Mouse (Mus musculus) embryonic facial prominence, embryonic 11.5 days (tissue): ENCODE results near the gene Pltp. TPM values are rescaled to one million over a fixed set of nuclear protein-coding genes. Genes with fewer than 3 reads are reported as not detected.

Experiments
- ATAC-seq: fragments of 200-750 bp; cut with Nextera tagmentation; replicated peaks from 2 replicates; pipeline ENCODE4 v1.8.0; 2017; ENCODE audit warnings: low read depth; ENCODE audit not compliant: insufficient number of reproducible peaks, low FRiP score, low TSS enrichment
- DNase-seq: peaks from one replicate; pipeline ENCODE4 v3.0.0-alpha.2; 2015; ENCODE audit warnings: low spot score
- H3K27ac ChIP-seq: fragments of 300-500 bp; sonication (generic); replicated peaks from 2 replicates; pipeline ENCODE4 v1.5.1; 2014; ENCODE audit warnings: mild to moderate bottlenecking, low read depth, low read length, control low read depth
- H3K27me3 ChIP-seq: fragments of 300-500 bp; sonication (generic); 2 replicates; pipeline ENCODE4 v1.6.1; 2014; ENCODE audit warnings: mild to moderate bottlenecking, low read length, moderate library complexity, mixed read lengths; ENCODE audit not compliant: control insufficient read depth, insufficient read depth
- H3K36me3 ChIP-seq: fragments of 300-500 bp; sonication (generic); replicated peaks from 2 replicates; pipeline ENCODE4 v1.6.1; 2014; ENCODE audit warnings: low read depth, mild to moderate bottlenecking, low read length, moderate library complexity, mixed read lengths; ENCODE audit not compliant: control insufficient read depth, insufficient read depth
- H3K4me1 ChIP-seq: fragments of 300-500 bp; sonication (generic); 2 replicates; pipeline ENCODE4 v1.6.1; 2014; ENCODE audit warnings: low read length, mixed read lengths; ENCODE audit not compliant: control insufficient read depth, insufficient read depth
- H3K4me2 ChIP-seq: fragments of 300-500 bp; sonication (generic); 2 replicates; pipeline ENCODE4 v1.6.1; 2014; ENCODE audit warnings: low read depth, mild to moderate bottlenecking, control low read depth, low read length, moderate library complexity
- H3K4me3 ChIP-seq: fragments of 300-500 bp; sonication (generic); 2 replicates; pipeline ENCODE4 v1.5.1; 2014; ENCODE audit warnings: low read depth, low read length, control low read depth
- H3K9ac ChIP-seq: fragments of 300-500 bp; sonication (generic); replicated peaks from 2 replicates; pipeline ENCODE4 v1.6.1; 2014; ENCODE audit warnings: mild to moderate bottlenecking, control low read depth, low read length
- H3K9me3 ChIP-seq: fragments of 300-500 bp; sonication (generic); replicated peaks from 2 replicates; pipeline ENCODE4 v1.6.1; 2016; ENCODE audit warnings: mild to moderate bottlenecking, low read length, inconsistent platforms, mixed read lengths; ENCODE audit not compliant: control insufficient read depth
- WGBS: fragments of 180-500 bp; shearing (Covaris S2); extraction: QIAGEN DNeasy Blood & Tissue Kit; methylation state at CpG from one replicate; pipeline ENCODE4 v1.1.7; 2014; 5-methylcytosine and 5-hydroxymethylcytosine counted together
- polyA plus RNA-seq: library from polyadenylated mRNA; unstranded; fragments of >200 nt; fragmentation: Nextera tagmentation; extraction: Ambion mirVana; gene quantifications from 2 replicates; pipeline ENCODE4 v1.2.1, GENCODE M21; 2014

Pltp gene
- 41.8 and 50.2 TPM in 2 replicates for polyA plus RNA-seq

- Histone ChIP-seq H3K9ac (peak within 1 kb of the TSS; percentile 40), H3K27me3 (peaks cover 9% of the 10 kb centered on the region; the same call in 1 of the 2 replicates), H3K4me1 (peaks cover 4% of the 10 kb centered on the region; the same call in 1 of the 2 replicates), H3K4me3 (peak within 1 kb of the TSS; percentile 49), H3K9me3 (no peaks in the 10 kb centered on the region), H3K36me3 (no peaks in the 10 kb centered on the region), H3K4me2 (peak within 1 kb of the TSS; percentile 89), H3K27ac (peak within 1 kb of the TSS; percentile 53)
- WGBS, result under 1% methylated on average over 45 of the region's 47 CpGs
- ATAC-seq (peak; percentile 74), DNase-seq (peak; percentile 78)
These were observed at the start of gene Pltp for GRCm38 (mm10) chr2:164857101-164857821. Gene Pltp, minus strand, starts transcription at chr2:164857711.

- Histone ChIP-seq H3K9ac (no peak overlapping the region), H3K27ac (no peak overlapping the region), H3K36me3 (peaks cover 48% of the 10 kb centered on the region), H3K4me1 (no peaks in the 10 kb centered on the region), H3K4me2 (no peak overlapping the region), H3K9me3 (peaks cover 4% of the 10 kb centered on the region), H3K4me3 (no peak overlapping the region), H3K27me3 (no peaks in the 10 kb centered on the region)
- ATAC-seq, result no peak
- no peak for DNase-seq
- 96% methylated on average over 4 of the region's 4 CpGs for WGBS
These were observed 48.6 kb upstream of the Pltp start for GRCm38 (mm10) chr2:164906071-164906470.

- no peak overlapping the region for H3K27ac ChIP-seq
- H3K4me3 ChIP-seq, result no peak overlapping the region
- 88% methylated on average over 1 of the region's 1 CpGs for WGBS
- ATAC-seq, result no peak
- peaks cover 4% of the 10 kb centered on the region for H3K9me3 ChIP-seq
- H3K9ac ChIP-seq, result no peak overlapping the region
- H3K4me2 ChIP-seq, result no peak overlapping the region
- H3K27me3 ChIP-seq, result no peaks in the 10 kb centered on the region
- H3K36me3 ChIP-seq, result peaks cover 56% of the 10 kb centered on the region
- DNase-seq, result no peak
- H3K4me1 ChIP-seq, result no peaks in the 10 kb centered on the region
These were observed 46.0 kb upstream of the Pltp start for GRCm38 (mm10) chr2:164903496-164903895.

GRCm38 (mm10) chr2:164901380-164901779, 43.9 kb upstream of the Pltp start:
- no peak for ATAC-seq
- Histone ChIP-seq H3K4me2 (no peak overlapping the region), H3K9ac (no peak overlapping the region), H3K27ac (no peak overlapping the region), H3K4me3 (no peak overlapping the region), H3K27me3 (no peaks in the 10 kb centered on the region), H3K4me1 (no peaks in the 10 kb centered on the region), H3K9me3 (peaks cover 4% of the 10 kb centered on the region), H3K36me3 (peaks cover 37% of the 10 kb centered on the region)
- WGBS, result 95% methylated on average over 13 of the region's 13 CpGs
- no peak for DNase-seq

- Histone ChIP-seq H3K27ac (no peak overlapping the region), H3K36me3 (peaks cover 36% of the 10 kb centered on the region)
These were observed 42.4 kb upstream of the Pltp start for GRCm38 (mm10) chr2:164899723-164900459.

GRCm38 (mm10) chr2:164899034-164899433, 41.5 kb upstream of the Pltp start:
- Histone ChIP-seq H3K27me3 (no peaks in the 10 kb centered on the region), H3K27ac (no peak overlapping the region), H3K4me3 (no peak overlapping the region), H3K9ac (no peak overlapping the region), H3K36me3 (peaks cover 27% of the 10 kb centered on the region), H3K4me1 (no peaks in the 10 kb centered on the region), H3K9me3 (no peaks in the 10 kb centered on the region), H3K4me2 (no peak overlapping the region)
- ATAC-seq, result no peak
- no peak for DNase-seq
- WGBS, result 90% methylated on average over 15 of the region's 15 CpGs

More at GRCm38 (mm10) chr2:164899723-164900459, 42.4 kb upstream of the Pltp start:
- ATAC-seq (no peak), DNase-seq (no peak)
- H3K4me1 ChIP-seq, result no peaks in the 10 kb centered on the region
- no peak overlapping the region for H3K4me3 ChIP-seq
- no peaks in the 10 kb centered on the region for H3K27me3 ChIP-seq
- 93% methylated on average over 16 of the region's 16 CpGs for WGBS
- H3K9me3 ChIP-seq, result no peaks in the 10 kb centered on the region
- no peak overlapping the region for H3K4me2 ChIP-seq
- H3K9ac ChIP-seq, result no peak overlapping the region

- WGBS, result 92% methylated on average over 7 of the region's 7 CpGs
- Histone ChIP-seq H3K9me3 (no peaks in the 10 kb centered on the region), H3K36me3 (peaks cover 28% of the 10 kb centered on the region), H3K4me1 (no peaks in the 10 kb centered on the region), H3K9ac (no peak overlapping the region), H3K4me2 (no peak overlapping the region), H3K27me3 (no peaks in the 10 kb centered on the region), H3K4me3 (no peak overlapping the region), H3K27ac (no peak overlapping the region)
- ATAC-seq (no peak), DNase-seq (no peak)
These were observed 40.5 kb upstream of the Pltp start for GRCm38 (mm10) chr2:164898008-164898407.

GRCm38 (mm10) chr2:164895885-164896284, 38.4 kb upstream of the Pltp start:
- Histone ChIP-seq H3K27me3 (no peaks in the 10 kb centered on the region), H3K36me3 (peaks cover 39% of the 10 kb centered on the region), H3K9me3 (no peaks in the 10 kb centered on the region), H3K9ac (no peak overlapping the region), H3K27ac (no peak overlapping the region), H3K4me1 (no peaks in the 10 kb centered on the region), H3K4me3 (no peak overlapping the region), H3K4me2 (no peak overlapping the region)
- DNase-seq (no peak), ATAC-seq (no peak)
- 96% methylated on average over 6 of the region's 6 CpGs for WGBS
